Mouse (Mus musculus) lung, embryonic 16.5 days (tissue): ENCODE data around the gene Rtn4ip1. TPM values are rescaled to one million over a fixed set of nuclear protein-coding genes. Genes with fewer than 3 reads are reported as not detected.
"Not testable (repeated sequence)": the region's sequence is repeated elsewhere in the genome, so short reads cannot be mapped to it uniquely, and the experiment has no call there.

Source experiments
- ATAC-seq: fragments of 200-750 bp; cut with Nextera tagmentation; 2 replicates; pipeline ENCODE4 v1.8.0; 2017; ENCODE audit warnings: low read depth, mild to moderate bottlenecking, moderate library complexity
- H3K27ac ChIP-seq: fragments of 300-500 bp; sonication (generic); 2 replicates; pipeline ENCODE4 v1.5.1; 2014; ENCODE audit warnings: mild to moderate bottlenecking, control low read depth, low read length
- H3K27me3 ChIP-seq: fragments of 300-500 bp; sonication (generic); 2 replicates; pipeline ENCODE4 v1.6.1; 2014; ENCODE audit warnings: low read depth, low read length, mixed read lengths; ENCODE audit not compliant: control insufficient read depth, insufficient read depth
- H3K36me3 ChIP-seq: fragments of 300-500 bp; sonication (generic); 2 replicates; pipeline ENCODE4 v1.6.1; 2014; ENCODE audit warnings: low read length; ENCODE audit not compliant: control insufficient read depth, insufficient read depth
- H3K4me1 ChIP-seq: fragments of 300-500 bp; sonication (generic); replicated peaks from 2 replicates; pipeline ENCODE4 v1.6.1; 2014; ENCODE audit warnings: low read length, mixed read lengths; ENCODE audit not compliant: control insufficient read depth, insufficient read depth
- H3K4me2 ChIP-seq: fragments of 300-500 bp; sonication (generic); 2 replicates; pipeline ENCODE4 v1.6.1; 2014; ENCODE audit warnings: low read depth, low read length, control low read depth
- H3K4me3 ChIP-seq: fragments of 300-500 bp; sonication (generic); 2 replicates; pipeline ENCODE4 v1.5.1; 2014; ENCODE audit warnings: mild to moderate bottlenecking, low read length, control low read depth
- H3K9ac ChIP-seq: fragments of 300-500 bp; sonication (generic); 2 replicates; pipeline ENCODE4 v1.6.1; 2014; ENCODE audit warnings: low read length, control low read depth
- H3K9me3 ChIP-seq: fragments of 300-500 bp; sonication (generic); 2 replicates; pipeline ENCODE4 v1.6.1; 2016; ENCODE audit warnings: low read length; ENCODE audit not compliant: control insufficient read depth
- WGBS: fragments of 180-500 bp; shearing (Covaris S2); extraction: QIAGEN DNeasy Blood & Tissue Kit; methylation state at CpG from one replicate; pipeline ENCODE4 v1.1.7; 2014; 5-methylcytosine and 5-hydroxymethylcytosine counted together
- polyA plus RNA-seq: library from polyadenylated mRNA; unstranded; fragments of >200 nt; fragmentation: Nextera tagmentation; extraction: Ambion mirVana; gene quantifications from 2 replicates; pipeline ENCODE4 v1.2.1, GENCODE M21; 2015

Rtn4ip1 gene
- polyA plus RNA-seq, 1 experiment from 2014 or later, result 10.9 TPM

GRCm38 (mm10) chr10:43918696-43919608 is 17.3 kb downstream of the Rtn4ip1 start:
- 41% methylated on average over 17 of the region's 17 CpGs for WGBS
- Histone ChIP-seq H3K9ac (no peak overlapping the region), H3K4me3 (no peak overlapping the region), H3K27me3 (no peaks in the 10 kb centered on the region), H3K9me3 (no peaks in the 10 kb centered on the region), H3K36me3 (no peaks in the 10 kb centered on the region), H3K4me2 (no peak overlapping the region), H3K4me1 (peaks cover 3% of the 10 kb centered on the region), H3K27ac (no peak overlapping the region)
- no peak for ATAC-seq

GRCm38 (mm10) chr10:43923096-43923495 is 21.5 kb downstream of the Rtn4ip1 start:
- Histone ChIP-seq H3K9me3 (no peaks in the 10 kb centered on the region), H3K36me3 (no peaks in the 10 kb centered on the region), H3K4me2 (no peak overlapping the region), H3K27ac (no peak overlapping the region), H3K27me3 (no peaks in the 10 kb centered on the region), H3K4me3 (no peak overlapping the region), H3K9ac (no peak overlapping the region), H3K4me1 (no peaks in the 10 kb centered on the region)
- no peak for ATAC-seq
- 94% methylated on average over 3 of the region's 3 CpGs for WGBS

- H3K27ac ChIP-seq, H3K4me1 ChIP-seq, H3K36me3 ChIP-seq, ATAC-seq, H3K9me3 ChIP-seq, H3K9ac ChIP-seq, H3K27me3 ChIP-seq, H3K4me2 ChIP-seq, H3K4me3 ChIP-seq: not testable (repeated sequence)
- 82% methylated on average over 9 of the region's 9 CpGs for whole genome bisulfite sequencing
Measured at GRCm38 (mm10) chr10:43925776-43926175, 24.2 kb downstream of the Rtn4ip1 start.

GRCm38 (mm10) chr10:43927736-43928135 is 26.1 kb downstream of the Rtn4ip1 start:
- WGBS, result 71% methylated on average over 8 of the region's 8 CpGs
- no peaks in the 10 kb centered on the region for H3K9me3 ChIP-seq
- H3K4me3 ChIP-seq, result no peak overlapping the region
- no peak for ATAC-seq
- H3K27ac ChIP-seq, result no peak overlapping the region
- no peaks in the 10 kb centered on the region; the same call in 1 of the 2 replicates for H3K36me3 ChIP-seq
- H3K27me3 ChIP-seq, result no peaks in the 10 kb centered on the region
- no peaks in the 10 kb centered on the region for H3K4me1 ChIP-seq
- no peak overlapping the region for H3K9ac ChIP-seq
- no peak overlapping the region for H3K4me2 ChIP-seq

- Histone ChIP-seq H3K27me3 (no peaks in the 10 kb centered on the region), H3K4me3 (no peak overlapping the region), H3K4me1 (no peaks in the 10 kb centered on the region), H3K27ac (no peak overlapping the region), H3K36me3 (no peaks in the 10 kb centered on the region; the same call in 1 of the 2 replicates), H3K9ac (no peak overlapping the region), H3K9me3 (no peaks in the 10 kb centered on the region), H3K4me2 (no peak overlapping the region)
- ATAC-seq, result no peak
- 51% methylated on average over 5 of the region's 5 CpGs for WGBS
Measured at GRCm38 (mm10) chr10:43928596-43928995, 27.0 kb downstream of the Rtn4ip1 start.

GRCm38 (mm10) chr10:43939136-43939662 is 37.6 kb downstream of the Rtn4ip1 start:
- no peaks in the 10 kb centered on the region for H3K4me1 ChIP-seq
- no peak overlapping the region for H3K27ac ChIP-seq
- ATAC-seq, result no peak
- H3K9me3 ChIP-seq, result no peaks in the 10 kb centered on the region
- no peaks in the 10 kb centered on the region for H3K36me3 ChIP-seq
- H3K4me2 ChIP-seq, result no peak overlapping the region
- H3K4me3 ChIP-seq, result no peak overlapping the region
- no peak overlapping the region for H3K9ac ChIP-seq
- no peaks in the 10 kb centered on the region for H3K27me3 ChIP-seq
- WGBS, result 75% methylated on average over 6 of the region's 6 CpGs

GRCm38 (mm10) chr10:43943736-43944135 is 42.1 kb downstream of the Rtn4ip1 start:
- H3K9me3 ChIP-seq, result no peaks in the 10 kb centered on the region
- H3K27ac ChIP-seq, result no peak overlapping the region
- no peaks in the 10 kb centered on the region for H3K27me3 ChIP-seq
- ATAC-seq, result no peak
- no peak overlapping the region for H3K4me3 ChIP-seq
- H3K9ac ChIP-seq, result no peak overlapping the region
- 53% methylated on average over 4 of the region's 4 CpGs for WGBS
- H3K4me1 ChIP-seq, result no peaks in the 10 kb centered on the region
- no peak overlapping the region for H3K4me2 ChIP-seq
- H3K36me3 ChIP-seq, result no peaks in the 10 kb centered on the region

- Histone ChIP-seq H3K36me3 (no peaks in the 10 kb centered on the region), H3K4me3 (no peak overlapping the region), H3K4me1 (no peaks in the 10 kb centered on the region), H3K9me3 (no peaks in the 10 kb centered on the region), H3K4me2 (no peak overlapping the region), H3K27ac (no peak overlapping the region), H3K9ac (no peak overlapping the region), H3K27me3 (no peaks in the 10 kb centered on the region)
- ATAC-seq, result no peak
- 72% methylated on average over 4 of the region's 4 CpGs for WGBS
Measured at GRCm38 (mm10) chr10:43945435-43945834, 43.8 kb downstream of the Rtn4ip1 start.

- no peak overlapping the region for H3K27ac ChIP-seq
- no peak for ATAC-seq
- H3K4me1 ChIP-seq, result no peaks in the 10 kb centered on the region
- no peak overlapping the region for H3K4me3 ChIP-seq
- no peaks in the 10 kb centered on the region for H3K36me3 ChIP-seq
- H3K9ac ChIP-seq, result no peak overlapping the region
- no peak overlapping the region for H3K4me2 ChIP-seq
- no peaks in the 10 kb centered on the region for H3K9me3 ChIP-seq
- H3K27me3 ChIP-seq, result no peaks in the 10 kb centered on the region
Measured at GRCm38 (mm10) chr10:43953942-43954341, 52.3 kb downstream of the Rtn4ip1 start.
